Mouse (Mus musculus) embryonic facial prominence, embryonic 10.5 days (tissue): ENCODE results near the gene Spo11. TPM values are rescaled to one million over a fixed set of nuclear protein-coding genes. Genes with fewer than 3 reads are reported as not detected.

ENCODE experiments used
- DNase-seq: peaks from one replicate; pipeline ENCODE4 v3.0.0-alpha.2; 2017; ENCODE audit warnings: low spot score
- H3K27ac ChIP-seq: fragments of 300-500 bp; sonication (generic); replicated peaks from 2 replicates; pipeline ENCODE4 v1.5.1; 2016; ENCODE audit warnings: mild to moderate bottlenecking
- H3K27me3 ChIP-seq: fragments of 300-500 bp; sonication (generic); replicated peaks from 2 replicates; pipeline ENCODE4 v1.6.1; 2016; ENCODE audit warnings: low read depth, mild to moderate bottlenecking; ENCODE audit not compliant: poor library complexity, severe bottlenecking
- H3K36me3 ChIP-seq: fragments of 300-500 bp; sonication (generic); replicated peaks from 2 replicates; pipeline ENCODE4 v1.6.1; 2016; ENCODE audit warnings: mild to moderate bottlenecking, moderate library complexity
- H3K4me1 ChIP-seq: fragments of 300-500 bp; sonication (generic); 2 replicates; pipeline ENCODE4 v1.6.1; 2016
- H3K4me3 ChIP-seq: fragments of 300-500 bp; sonication (generic); 2 replicates; pipeline ENCODE4 v1.5.1; 2016; ENCODE audit warnings: mild to moderate bottlenecking, moderate library complexity
- H3K9me3 ChIP-seq: fragments of 300-500 bp; sonication (generic); 2 replicates; pipeline ENCODE4 v1.6.1; 2016; ENCODE audit warnings: mild to moderate bottlenecking
- WGBS: fragments of 180-500 bp; shearing (Covaris S2); methylation state at CpG from one replicate; pipeline ENCODE4 v1.1.7; 2016; 5-methylcytosine and 5-hydroxymethylcytosine counted together
- polyA plus RNA-seq: library from polyadenylated mRNA; unstranded; fragments of >200 nt; fragmentation: Nextera tagmentation; extraction: Ambion mirVana; gene quantifications from 2 replicates; pipeline ENCODE4 v1.2.1, GENCODE M21; 2016

Gene Spo11
- polyA plus RNA-seq, 1 experiment from 2014 or later, result 0.46 TPM

GRCm38 (mm10) chr2:172938761-172939638, 38.5 kb upstream of the Spo11 start:
- peak overlapping the region; percentile 69 for H3K4me3 ChIP-seq
- peak; percentile 78 for DNase-seq
- no peaks in the 10 kb centered on the region for H3K9me3 ChIP-seq
- under 1% methylated on average over 57 of the region's 57 CpGs for WGBS
- no peaks in the 10 kb centered on the region for H3K36me3 ChIP-seq
- H3K27ac ChIP-seq, result peak overlapping the region; percentile 81
- H3K27me3 ChIP-seq, result peaks cover 99% of the 10 kb centered on the region
- H3K4me1 ChIP-seq, result peaks cover 91% of the 10 kb centered on the region

- DNase-seq, result peak; percentile 63
- under 1% methylated on average over 26 of the region's 26 CpGs for WGBS
- peak overlapping the region; percentile 81 for H3K27ac ChIP-seq
Measured at GRCm38 (mm10) chr2:172939639-172940002, 37.9 kb upstream of the Spo11 start.

GRCm38 (mm10) chr2:172940003-172940798, 37.3 kb upstream of the Spo11 start, which contains the start of gene Bmp7:
Bmp7 (minus strand) TSS chr2:172940321.
- Histone ChIP-seq H3K36me3 (no peaks in the 10 kb centered on the region), H3K9me3 (no peaks in the 10 kb centered on the region), H3K27me3 (peaks cover 98% of the 10 kb centered on the region), H3K4me3 (peak within 1 kb of the TSS; percentile 69), H3K27ac (peak within 1 kb of the TSS; percentile 81), H3K4me1 (peaks cover 85% of the 10 kb centered on the region)
- DNase-seq, result peak; percentile 92
- WGBS, result under 1% methylated on average over 82 of the region's 82 CpGs

More at GRCm38 (mm10) chr2:172939639-172940002, 37.9 kb upstream of the Spo11 start:
- H3K9me3 ChIP-seq, result no peaks in the 10 kb centered on the region
- peaks cover 90% of the 10 kb centered on the region for H3K4me1 ChIP-seq
- H3K27me3 ChIP-seq, result peaks cover 98% of the 10 kb centered on the region
- no peaks in the 10 kb centered on the region for H3K36me3 ChIP-seq
- H3K4me3 ChIP-seq, result peak overlapping the region; percentile 69

- Histone ChIP-seq H3K9me3 (no peaks in the 10 kb centered on the region), H3K27me3 (peaks cover 98% of the 10 kb centered on the region), H3K27ac (peak overlapping the region; percentile 81), H3K4me1 (peaks cover 79% of the 10 kb centered on the region), H3K36me3 (no peaks in the 10 kb centered on the region), H3K4me3 (peak overlapping the region; percentile 69)
- WGBS, result 0% methylated on average over 13 of the region's 13 CpGs
- no peak for DNase-seq
Measured at GRCm38 (mm10) chr2:172940799-172941163, 36.7 kb upstream of the Spo11 start.

GRCm38 (mm10) chr2:172949051-172949450, 28.4 kb upstream of the Spo11 start:
- DNase-seq, result no peak
- no peak overlapping the region for H3K27ac ChIP-seq
- WGBS, result 51% methylated on average over 5 of the region's 5 CpGs
- H3K36me3 ChIP-seq, result no peaks in the 10 kb centered on the region
- peaks cover 59% of the 10 kb centered on the region for H3K27me3 ChIP-seq
- no peaks in the 10 kb centered on the region for H3K9me3 ChIP-seq
- no peak overlapping the region for H3K4me3 ChIP-seq
- peaks cover 19% of the 10 kb centered on the region for H3K4me1 ChIP-seq

- Histone ChIP-seq H3K4me3 (no peak overlapping the region), H3K9me3 (no peaks in the 10 kb centered on the region), H3K4me1 (peaks cover 13% of the 10 kb centered on the region), H3K36me3 (no peaks in the 10 kb centered on the region), H3K27me3 (peaks cover 47% of the 10 kb centered on the region), H3K27ac (peak overlapping the region; percentile 59; the same call in 1 of the 2 replicates)
- WGBS, result 70% methylated on average over 9 of the region's 9 CpGs
- no peak for DNase-seq
Measured at GRCm38 (mm10) chr2:172950119-172950676, 27.3 kb upstream of the Spo11 start.

GRCm38 (mm10) chr2:172950722-172951121, 26.8 kb upstream of the Spo11 start:
- WGBS, result 33% methylated on average over 11 of the region's 11 CpGs
- no peak for DNase-seq
- Histone ChIP-seq H3K4me3 (no peak overlapping the region), H3K27ac (peak overlapping the region; percentile 59), H3K9me3 (peaks cover under 1% of the 10 kb centered on the region; the same call in 1 of the 2 replicates), H3K4me1 (peaks cover 13% of the 10 kb centered on the region), H3K36me3 (no peaks in the 10 kb centered on the region), H3K27me3 (peaks cover 42% of the 10 kb centered on the region)

- no peak for DNase-seq
- H3K36me3 ChIP-seq, result no peaks in the 10 kb centered on the region
- H3K27me3 ChIP-seq, result peaks cover 30% of the 10 kb centered on the region
- H3K4me3 ChIP-seq, result no peak overlapping the region
- no peak overlapping the region for H3K27ac ChIP-seq
- H3K9me3 ChIP-seq, result peaks cover 13% of the 10 kb centered on the region
- H3K4me1 ChIP-seq, result peaks cover 13% of the 10 kb centered on the region
- WGBS, result 89% methylated on average over 2 of the region's 2 CpGs
Measured at GRCm38 (mm10) chr2:172951976-172952375, 25.5 kb upstream of the Spo11 start.

GRCm38 (mm10) chr2:172958579-172958978, 18.9 kb upstream of the Spo11 start:
- peak overlapping the region; percentile 71 for H3K27ac ChIP-seq
- DNase-seq, result peak; percentile 58
- WGBS, result 8% methylated on average over 5 of the region's 5 CpGs
- H3K4me1 ChIP-seq, result peaks cover 25% of the 10 kb centered on the region
- 0 out of 2 replicates have a peak, but pooled peaks cover 3% of the 10 kb centered on the region for H3K27me3 ChIP-seq
- H3K4me3 ChIP-seq, result no peak overlapping the region
- no peaks in the 10 kb centered on the region for H3K36me3 ChIP-seq
- H3K9me3 ChIP-seq, result peaks cover 27% of the 10 kb centered on the region

GRCm38 (mm10) chr2:172959006-172959768, 18.3 kb upstream of the Spo11 start:
- WGBS, result 47% methylated on average over 13 of the region's 13 CpGs
- Histone ChIP-seq H3K27ac (peak overlapping the region; percentile 71), H3K4me1 (peaks cover 29% of the 10 kb centered on the region), H3K27me3 (0 out of 2 replicates have a peak, but pooled peaks cover 3% of the 10 kb centered on the region), H3K9me3 (peaks cover 27% of the 10 kb centered on the region), H3K4me3 (no peak overlapping the region), H3K36me3 (no peaks in the 10 kb centered on the region)
- peak; percentile 42 for DNase-seq

GRCm38 (mm10) chr2:172960350-172960749, 17.1 kb upstream of the Spo11 start:
- no peak overlapping the region for H3K27ac ChIP-seq
- H3K36me3 ChIP-seq, result no peaks in the 10 kb centered on the region
- peaks cover 41% of the 10 kb centered on the region for H3K4me1 ChIP-seq
- WGBS, result 89% methylated on average over 3 of the region's 3 CpGs
- H3K9me3 ChIP-seq, result peaks cover 27% of the 10 kb centered on the region
- no peak overlapping the region for H3K4me3 ChIP-seq
- no peak for DNase-seq
- 0 out of 2 replicates have a peak, but pooled peaks cover 3% of the 10 kb centered on the region for H3K27me3 ChIP-seq
